Mouse (Mus musculus) stomach, postnatal 0 days (tissue): ENCODE results near the gene Gfm1.

Experiments used
- CTCF ChIP-seq: IDR thresholded peaks from 2 replicates; pipeline ENCODE4 v1.5.1; 2016; ENCODE audit warnings: antibody characterized with exemption, low read depth, mild to moderate bottlenecking, moderate library complexity
- EP300 ChIP-seq: optimal IDR thresholded peaks from 2 replicates; pipeline ENCODE3; 2016; ENCODE audit warnings: antibody characterized with exemption

DNA sequence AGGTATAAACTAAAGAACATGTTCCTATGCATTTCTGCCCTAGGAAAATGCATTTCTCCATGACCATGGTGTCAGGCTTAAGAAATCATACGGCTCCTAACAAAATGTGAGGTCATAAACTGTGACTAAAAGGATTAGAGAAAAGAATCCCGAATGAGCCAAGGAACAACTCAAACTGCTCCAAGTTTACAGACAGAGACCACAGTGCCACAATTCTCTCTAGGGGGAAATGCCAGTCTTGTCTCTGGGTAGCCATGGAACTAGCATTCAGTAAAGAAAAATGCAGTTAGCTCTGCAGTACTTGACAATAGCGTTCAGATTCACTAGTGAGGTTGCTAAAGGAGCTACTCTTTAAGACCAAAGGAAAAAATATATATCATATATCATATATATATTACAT, 30.0 kb downstream of the Gfm1 start:
- TF ChIP-seq CTCF = no peak
- no peak for TF ChIP-seq EP300
